Mouse (Mus musculus) cerebellum, adult 9-10 months (tissue): ENCODE measurements at regions not wholly inside any gene's neighbourhood (a gene's known extent, or its start where the extent isn't known, plus 50 kb on each side); places are given as distances from the start of the nearest gene placed in this dataset.
A peak's percentile ranks its signal among the peaks of the same experiment; 100 is the strongest.

ENCODE experiments used
- DNase-seq: peaks from one replicate; pipeline ENCODE4 v3.0.0; 2022

- peak; percentile 75 for DNase-seq
These were observed 58.1 kb upstream of the Abca1 start for GRCm38 (mm10) chr4:53217608-53218290.

GRCm38 (mm10) chr4:53212541-53212940 is 52.8 kb upstream of the Abca1 start:
- no peak for DNase-seq

- no peak for DNase-seq
These were observed 51.0 kb upstream of the Abca1 start for GRCm38 (mm10) chr4:53210685-53211084.
